Mouse (Mus musculus): Measurements from ENCODE around the gene Nub1. TPM values are rescaled to one million over a fixed set of nuclear protein-coding genes. Genes with fewer than 3 reads are reported as not detected.

The Nub1 gene
- polyA plus RNA-seq, 1 experiment = 37.7 TPM

DNA sequence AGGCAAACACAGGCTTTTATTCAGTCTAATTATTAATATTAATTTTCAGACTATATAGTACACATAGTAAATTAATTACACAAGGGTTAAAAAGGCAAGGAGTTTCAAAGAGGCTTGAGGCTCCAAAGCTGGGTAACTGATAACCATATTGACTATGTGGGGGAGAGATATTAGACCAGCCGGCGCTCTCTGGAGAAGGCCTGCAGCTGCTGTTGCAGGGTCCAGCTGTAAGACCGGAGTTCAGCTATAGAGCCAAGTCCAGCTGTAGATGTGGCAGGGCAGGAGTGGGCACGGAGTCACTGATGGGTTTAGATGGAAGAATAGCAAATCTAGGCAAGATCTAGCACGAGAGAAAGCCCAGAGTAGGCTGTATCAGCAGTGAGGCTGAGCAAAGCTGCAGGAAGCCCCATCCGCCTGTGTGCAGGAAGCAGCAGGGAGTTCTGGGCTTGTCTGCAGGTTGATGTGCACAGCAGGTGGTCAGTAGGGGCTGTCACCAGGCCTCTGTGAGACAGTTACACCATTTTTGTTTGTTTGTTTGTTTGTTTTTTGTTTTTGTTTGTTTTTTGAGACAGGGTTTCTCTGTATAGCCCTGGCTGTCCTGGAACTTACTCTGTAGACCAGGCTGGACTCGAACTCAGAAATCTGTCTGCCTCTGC, 48.6 kb downstream of the Nub1 start:
- no peak overlapping the region for H3K4me3 ChIP-seq (replicated peaks)
- peaks cover 17% of the 10 kb centered on the region for H3K9me3 ChIP-seq
- peaks cover 52% of the 10 kb centered on the region for H3K27me3 ChIP-seq (replicated peaks)
- no peaks in the 10 kb centered on the region for H3K36me3 ChIP-seq (replicated peaks; ENCODE audit: low read length)
- TF ChIP-seq GATA1 (IDR thresholded peaks at IDR 0.05; ENCODE audit: borderline replicate concordance, low read length) (no peak), FLI1 (IDR thresholded peaks at IDR 0.05; ENCODE audit: low read length) (no peak)
- H3K4me1 ChIP-seq = peaks cover 42% of the 10 kb centered on the region

DNA sequence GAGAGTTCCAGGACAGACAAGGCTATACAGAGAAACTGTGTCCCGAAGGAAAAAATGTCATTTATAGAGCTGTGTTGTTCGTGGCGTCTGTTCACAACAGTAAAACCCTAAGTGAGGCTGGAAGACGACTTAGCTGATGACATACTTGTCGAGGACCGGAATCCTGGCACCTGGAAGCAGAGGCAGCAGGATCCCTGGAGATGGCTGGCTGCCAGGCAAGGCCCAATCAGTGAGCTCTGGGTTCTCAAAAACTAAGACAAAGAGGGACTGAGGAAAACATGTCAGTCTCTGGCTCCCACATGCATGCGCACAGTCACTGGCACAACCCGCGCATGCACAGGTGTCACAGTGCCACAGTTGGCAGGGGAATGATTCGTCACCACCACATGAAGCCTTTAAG, 52.3 kb downstream of the Nub1 start:
- Histone ChIP-seq H3K27me3 (replicated peaks) (peaks cover 28% of the 10 kb centered on the region), H3K4me3 (replicated peaks) (no peak overlapping the region), H3K9me3 (no peaks in the 10 kb centered on the region; the same call in 1 of the 2 replicates), H3K36me3 (replicated peaks; ENCODE audit: low read length) (no peaks in the 10 kb centered on the region), H3K4me1 (peaks cover 46% of the 10 kb centered on the region)
- TF ChIP-seq FLI1 (IDR thresholded peaks at IDR 0.05; ENCODE audit: low read length) (no peak), GATA1 (IDR thresholded peaks at IDR 0.05; ENCODE audit: borderline replicate concordance, low read length) (no peak)

DNA sequence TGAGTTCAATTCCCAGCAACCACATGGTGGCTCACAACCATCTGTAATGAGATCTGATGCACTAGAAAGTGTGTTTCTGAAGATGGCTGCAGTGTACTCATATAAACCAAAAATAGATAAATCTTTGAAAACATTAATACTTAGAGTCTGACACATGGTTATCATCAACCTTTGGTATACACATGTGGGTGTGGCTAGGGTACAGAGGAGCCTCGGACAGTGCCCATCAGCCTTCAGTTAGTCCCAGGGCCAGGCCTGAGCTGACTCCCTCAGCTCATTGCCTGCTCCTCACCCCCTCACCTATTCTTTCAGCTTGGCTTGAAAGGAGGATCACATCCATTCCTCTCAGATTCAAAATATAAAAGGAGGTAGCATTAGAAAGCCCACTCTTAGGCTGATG, 53.2 kb downstream of the Nub1 start:
- Histone ChIP-seq H3K4me3 (replicated peaks) (no peak overlapping the region), H3K36me3 (replicated peaks; ENCODE audit: low read length) (no peaks in the 10 kb centered on the region), H3K9me3 (no peaks in the 10 kb centered on the region; the same call in 1 of the 2 replicates), H3K4me1 (peaks cover 44% of the 10 kb centered on the region), H3K27me3 (replicated peaks) (peaks cover 28% of the 10 kb centered on the region)
- TF ChIP-seq GATA1 (IDR thresholded peaks at IDR 0.05; ENCODE audit: borderline replicate concordance, low read length) (no peak), FLI1 (IDR thresholded peaks at IDR 0.05; ENCODE audit: low read length) (no peak)

DNA sequence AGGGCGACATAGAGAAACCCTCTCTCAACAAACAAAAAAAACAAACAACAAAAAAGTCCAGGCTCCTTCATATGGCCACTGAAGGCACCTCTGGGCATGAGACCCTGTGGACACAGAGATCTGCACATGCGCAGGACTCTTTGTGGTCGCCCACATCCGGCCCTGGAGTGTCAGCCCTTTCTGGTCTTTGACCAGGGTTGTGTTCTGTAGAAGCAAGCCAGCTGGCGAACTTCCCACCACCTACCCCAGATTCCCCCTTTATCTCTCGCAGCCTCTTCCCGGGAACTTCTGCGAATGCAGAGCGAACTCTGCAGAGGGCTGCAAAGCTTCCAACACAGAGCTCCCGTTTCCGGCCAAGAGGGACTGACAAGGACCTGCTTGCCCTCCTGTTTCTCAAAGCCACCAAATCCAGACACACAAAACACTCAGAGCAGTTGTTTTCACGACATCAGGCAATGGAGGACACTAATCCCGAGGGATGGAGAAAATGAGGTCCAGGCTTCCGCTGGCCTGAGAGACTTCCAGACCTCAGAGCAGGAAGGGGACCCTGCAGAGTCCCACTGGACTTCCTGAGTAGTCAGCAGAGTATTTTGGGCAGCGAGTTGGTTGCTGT, 53.9 kb downstream of the Nub1 start:
- Histone ChIP-seq H3K36me3 (replicated peaks; ENCODE audit: low read length) (no peaks in the 10 kb centered on the region), H3K9me3 (no peaks in the 10 kb centered on the region; the same call in 1 of the 2 replicates), H3K27me3 (replicated peaks) (peaks cover 28% of the 10 kb centered on the region), H3K4me3 (replicated peaks) (peak overlapping the region; percentile 82), H3K4me1 (peaks cover 38% of the 10 kb centered on the region)
- no peak for TF ChIP-seq GATA1 (IDR thresholded peaks at IDR 0.05; ENCODE audit: borderline replicate concordance, low read length)
- TF ChIP-seq FLI1 (IDR thresholded peaks at IDR 0.05; ENCODE audit: low read length) = no peak

DNA sequence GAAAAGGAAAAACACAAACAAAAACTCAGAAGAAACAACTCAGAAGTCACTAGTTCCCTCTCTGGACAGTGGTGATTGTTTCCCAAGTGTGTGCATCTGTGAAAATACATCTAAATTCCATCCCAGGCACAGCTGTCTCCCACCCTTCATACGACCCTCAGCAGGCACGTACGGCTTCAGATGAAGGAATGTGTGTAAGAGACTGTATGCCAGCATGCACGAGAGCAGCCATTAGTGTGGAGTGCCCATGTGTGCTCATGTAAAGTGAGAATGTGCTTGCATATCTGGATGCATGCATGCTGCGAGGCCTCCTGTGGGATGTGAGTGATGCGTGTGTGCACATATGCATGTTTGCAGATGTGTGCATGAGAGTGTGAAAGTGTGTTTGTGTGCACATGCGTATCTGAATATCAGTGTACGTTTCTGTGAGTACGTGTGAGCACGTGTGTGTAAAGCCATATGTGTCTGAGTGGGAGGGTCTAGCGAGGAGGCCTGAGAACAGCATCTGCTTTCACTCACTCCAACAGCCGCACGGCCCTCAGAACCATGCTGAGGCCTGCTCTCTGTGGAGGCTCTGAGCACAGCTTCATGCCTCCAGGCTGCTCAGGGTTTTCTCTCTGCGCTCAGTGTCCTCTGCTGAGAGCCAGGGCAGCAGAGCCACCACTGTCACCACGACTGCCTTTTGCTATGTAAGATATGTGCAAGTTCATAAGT, 56.0 kb downstream of the Nub1 start:
- H3K9me3 ChIP-seq = no peaks in the 10 kb centered on the region; the same call in 1 of the 2 replicates
- peaks cover 34% of the 10 kb centered on the region for H3K27me3 ChIP-seq (replicated peaks)
- H3K4me3 ChIP-seq (replicated peaks) = no peak overlapping the region
- no peaks in the 10 kb centered on the region for H3K36me3 ChIP-seq (replicated peaks; ENCODE audit: low read length)
- TF ChIP-seq FLI1 (IDR thresholded peaks at IDR 0.05; ENCODE audit: low read length) = no peak
- no peak for TF ChIP-seq GATA1 (IDR thresholded peaks at IDR 0.05; ENCODE audit: borderline replicate concordance, low read length)
- peaks cover 53% of the 10 kb centered on the region for H3K4me1 ChIP-seq

DNA sequence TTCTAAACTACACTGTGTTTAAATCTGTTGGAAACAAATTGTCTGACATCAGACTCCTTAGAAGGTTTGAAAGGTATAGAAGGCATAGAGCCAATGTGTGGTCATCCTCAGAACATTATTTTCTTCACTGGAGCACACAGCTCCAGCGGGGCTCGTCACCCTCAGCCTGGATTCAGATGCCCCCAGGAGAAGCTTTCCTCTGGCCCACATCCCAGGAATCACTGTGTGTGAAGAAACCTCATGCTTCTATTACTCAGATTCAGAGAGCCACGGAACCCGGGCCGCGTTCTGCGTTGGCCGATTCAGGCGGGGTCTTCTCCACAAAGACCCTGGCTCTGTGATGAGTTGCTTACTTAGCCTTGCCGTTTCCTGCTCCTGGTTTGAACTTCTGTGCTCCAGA, 58.6 kb downstream of the Nub1 start:
- Histone ChIP-seq H3K27me3 (replicated peaks) (peaks cover 40% of the 10 kb centered on the region), H3K4me3 (replicated peaks) (no peak overlapping the region), H3K4me1 (peaks cover 57% of the 10 kb centered on the region), H3K36me3 (replicated peaks; ENCODE audit: low read length) (no peaks in the 10 kb centered on the region), H3K9me3 (no peaks in the 10 kb centered on the region)
- TF ChIP-seq GATA1 (IDR thresholded peaks at IDR 0.05; ENCODE audit: borderline replicate concordance, low read length) (no peak), FLI1 (IDR thresholded peaks at IDR 0.05; ENCODE audit: low read length) (no peak)

DNA sequence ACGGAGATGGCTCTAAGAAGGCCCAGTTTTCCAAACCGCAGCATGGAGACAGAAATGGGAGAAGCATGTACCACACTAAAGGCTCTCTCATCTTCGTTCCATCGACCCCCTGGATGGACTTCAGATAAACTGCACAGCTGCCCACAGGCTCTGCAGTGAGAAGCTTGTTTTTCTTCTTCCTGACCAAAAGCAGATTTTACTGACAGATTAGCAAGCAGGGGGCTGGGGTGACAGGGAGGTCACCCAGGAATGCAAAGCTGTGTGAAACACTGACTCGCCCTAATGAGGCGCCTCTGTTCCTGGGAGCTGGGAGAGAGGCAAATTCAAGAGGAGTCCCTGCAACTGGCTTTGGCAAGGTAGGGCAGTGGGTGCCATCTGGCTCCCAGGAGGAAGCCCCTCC, 62.2 kb downstream of the Nub1 start:
- H3K9me3 ChIP-seq = no peaks in the 10 kb centered on the region
- TF ChIP-seq GATA1 (IDR thresholded peaks at IDR 0.05; ENCODE audit: borderline replicate concordance, low read length) (no peak), FLI1 (IDR thresholded peaks at IDR 0.05; ENCODE audit: low read length) (no peak)
- H3K36me3 ChIP-seq (replicated peaks; ENCODE audit: low read length) = no peaks in the 10 kb centered on the region
- no peak overlapping the region for H3K4me3 ChIP-seq (replicated peaks)
- peaks cover 62% of the 10 kb centered on the region for H3K4me1 ChIP-seq
- H3K27me3 ChIP-seq (replicated peaks) = peaks cover 31% of the 10 kb centered on the region

DNA sequence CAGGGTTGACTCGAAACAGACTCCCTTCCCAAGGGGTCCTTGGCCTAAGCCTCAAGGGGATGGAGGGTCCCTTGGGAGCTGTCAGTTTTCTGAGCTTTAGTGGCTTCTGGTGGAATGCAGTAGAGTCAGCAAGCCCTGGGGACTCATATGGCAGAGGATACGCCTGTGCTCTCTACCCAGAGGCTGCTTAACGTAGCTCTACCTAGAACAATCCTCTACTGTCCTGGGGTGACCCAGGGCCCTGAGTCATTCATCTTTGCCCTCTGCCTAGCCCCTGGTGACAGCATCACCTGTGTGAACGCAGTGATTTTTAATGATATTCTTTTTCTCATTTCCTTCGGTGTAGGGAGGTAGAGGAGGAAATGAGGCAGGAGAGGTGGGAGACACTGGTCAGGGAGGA, 64.4 kb downstream of the Nub1 start:
- Histone ChIP-seq H3K9me3 (no peaks in the 10 kb centered on the region), H3K4me3 (replicated peaks) (peak overlapping the region; percentile 95), H3K27me3 (replicated peaks) (peaks cover 33% of the 10 kb centered on the region), H3K36me3 (replicated peaks; ENCODE audit: low read length) (no peaks in the 10 kb centered on the region), H3K4me1 (peaks cover 61% of the 10 kb centered on the region)
- TF ChIP-seq GATA1 (IDR thresholded peaks at IDR 0.05; ENCODE audit: borderline replicate concordance, low read length) = no peak
- TF ChIP-seq FLI1 (IDR thresholded peaks at IDR 0.05; ENCODE audit: low read length) = no peak

DNA sequence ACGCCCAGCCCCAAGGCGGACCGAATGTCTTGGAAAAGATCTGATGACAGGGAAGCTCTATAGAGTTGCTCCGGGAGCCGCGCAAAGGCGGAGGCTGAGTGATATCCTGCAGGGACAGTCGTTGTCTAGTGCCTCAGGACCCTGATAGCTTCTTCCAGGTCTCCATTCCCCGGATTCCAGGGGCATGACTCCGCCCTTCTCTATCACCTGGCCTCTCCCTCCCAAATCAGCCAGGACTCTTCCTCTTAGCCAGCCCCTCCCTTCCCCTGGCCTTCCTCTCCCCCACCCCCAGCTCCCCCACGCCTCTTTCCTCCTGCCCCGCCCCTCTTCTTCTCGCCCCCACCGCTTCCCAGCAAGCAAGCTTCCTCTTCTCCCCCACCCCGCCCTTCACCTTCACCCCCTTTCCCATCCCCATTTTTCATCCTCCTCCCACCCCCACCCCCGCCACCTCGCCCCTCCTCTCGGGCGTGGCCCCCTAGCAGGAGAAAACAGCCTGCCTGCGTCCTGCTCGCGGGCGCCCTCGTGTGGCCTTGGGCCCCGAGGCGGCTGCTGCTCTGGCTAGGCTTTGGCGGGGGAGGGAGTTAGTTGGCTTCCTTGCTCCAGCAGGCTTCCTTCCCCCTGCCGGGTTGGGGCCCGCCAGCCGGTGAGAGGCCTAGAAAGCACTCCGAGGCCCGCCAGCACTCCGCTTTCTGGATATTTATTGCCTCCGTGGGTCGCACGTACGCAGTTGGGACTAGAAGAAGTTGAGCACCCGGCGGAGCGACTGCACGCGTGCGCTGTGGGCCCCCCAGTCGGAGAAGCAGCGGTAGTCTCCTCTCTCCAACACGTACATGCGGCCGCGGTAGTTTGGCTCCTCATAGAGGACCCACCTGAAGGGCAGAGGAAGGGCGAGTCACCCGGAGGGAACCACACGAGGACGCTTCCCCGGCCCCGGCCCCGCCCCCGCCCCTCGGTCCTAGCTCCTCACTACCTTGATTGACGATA, 65.3 kb downstream of the Nub1 start:
- TF ChIP-seq FLI1 (IDR thresholded peaks at IDR 0.05; ENCODE audit: low read length) = no peak
- TF ChIP-seq GATA1 (IDR thresholded peaks at IDR 0.05; ENCODE audit: borderline replicate concordance, low read length) = no peak
- Histone ChIP-seq H3K4me3 (replicated peaks) (peak overlapping the region; percentile 95), H3K36me3 (replicated peaks; ENCODE audit: low read length) (no peaks in the 10 kb centered on the region), H3K9me3 (no peaks in the 10 kb centered on the region), H3K4me1 (peaks cover 57% of the 10 kb centered on the region), H3K27me3 (replicated peaks) (peaks cover 34% of the 10 kb centered on the region)

Measured in megakaryocyte, embryonic 14.5 days (primary cell).